Mouse (Mus musculus) central nervous system, embryonic 18 days (tissue): ENCODE measurements around the gene Blnk. TPM values are rescaled to one million over a fixed set of nuclear protein-coding genes. Genes with fewer than 3 reads are reported as not detected.

Experiments
- polyA plus RNA-seq: library from polyadenylated mRNA; depleted of rRNA; stranded (reverse); fragments of >200 nt; gene quantifications from 2 replicates; pipeline ENCODE4 v1.2.3, GENCODE M21; 2012; rRNA removed

Gene Blnk
- 0.48 and 0.55 TPM in 2 replicates for polyA plus RNA-seq

GRCm38 (mm10) chr19:40994057-40994585 is at the start of gene Blnk:
Blnk (minus strand) TSS chr19:40994535.

GRCm38 (mm10) chr19:41029219-41029618 is 34.9 kb upstream of the Blnk start, which contains the start of gene Dntt:
Dntt (plus strand) TSS chr19:41029275.

GRCm38 (mm10) chr19:40894519-40895392 is 99.6 kb downstream of the Blnk start, which contains the start of gene Zfp518a:
Zfp518a (plus strand) TSS chr19:40894705.

Other genes starting within 250 kb of the Blnk start
- gene Cc2d2b, start 245.8 kb downstream of the Blnk start, polyA plus RNA-seq = 0.17 and 0.32 TPM in 2 replicates
- gene Ccnj, start 163.3 kb downstream of the Blnk start, polyA plus RNA-seq = 16.2 and 17.4 TPM in 2 replicates
- gene Zfp518a, start 99.8 kb downstream of the Blnk start, polyA plus RNA-seq = 5.4 and 5.9 TPM in 2 replicates
- 0.10 and 0.13 TPM in 2 replicates for gene Dntt, start 34.7 kb upstream of the Blnk start, polyA plus RNA-seq
- gene Opalin, start 82.6 kb upstream of the Blnk start, polyA plus RNA-seq = not detected in 2 replicates
- gene Tll2, start 212.3 kb upstream of the Blnk start, polyA plus RNA-seq = 0.78 and 0.87 TPM in 2 replicates